Comparison of ENCODE assay signal across 8 mouse cellular contexts in genomic region chr11:3862661-3863453, GRCm38 (mm10). TPM values are rescaled to one million over a fixed set of nuclear protein-coding genes. Genes with fewer than 3 reads are reported as not detected.
DNase-seq lines count a peak whose midpoint lies in the region; ATAC-seq and TF ChIP-seq lines count a peak whose summit lies in the region.

No protein-coding gene starts in this region.

- H3K36me3 ChIP-seq in lung, embryonic 14.5 days (ENCODE audit: insufficient read depth), result no peaks in the 10 kb centered on the region
- H3K36me3 ChIP-seq in forebrain, embryonic 10.5 days (replicated peaks), result no peaks in the 10 kb centered on the region
- no peaks in the 10 kb centered on the region for H3K36me3 ChIP-seq in intestine, embryonic 16.5 days (ENCODE audit: control insufficient read depth, insufficient read depth, low read length)
- H3K36me3 ChIP-seq in neural tube, embryonic 15.5 days, result no peaks in the 10 kb centered on the region

- H3K4me1 ChIP-seq in lung, embryonic 14.5 days (ENCODE audit: insufficient read depth), result no peaks in the 10 kb centered on the region
- peaks cover 15% of the 10 kb centered on the region for H3K4me1 ChIP-seq in forebrain, embryonic 10.5 days
- H3K4me1 ChIP-seq in intestine, embryonic 16.5 days (ENCODE audit: control insufficient read depth, insufficient read depth, low read length), result peaks cover 6% of the 10 kb centered on the region; the same call in 1 of the 2 replicates
- H3K4me1 ChIP-seq in neural tube, embryonic 15.5 days, result peaks cover 18% of the 10 kb centered on the region

- peak overlapping the region; percentile 46; the same call in 1 of the 2 replicates for H3K4me3 ChIP-seq in lung, embryonic 14.5 days (ENCODE audit: low read depth, low read length)
- H3K4me3 ChIP-seq in forebrain, embryonic 10.5 days, result peak overlapping the region; percentile 62
- H3K4me3 ChIP-seq in intestine, embryonic 16.5 days (ENCODE audit: low read length), result peak overlapping the region; percentile 55
- H3K4me3 ChIP-seq in neural tube, embryonic 15.5 days (replicated peaks), result peak overlapping the region; percentile 48

- peak overlapping the region; percentile 86 for H3K4me2 ChIP-seq in lung, embryonic 14.5 days
- H3K4me2 ChIP-seq in intestine, embryonic 16.5 days (ENCODE audit: low read depth, low read length), result peak overlapping the region; percentile 94
- peak overlapping the region; percentile 80 for H3K4me2 ChIP-seq in neural tube, embryonic 15.5 days

- WGBS in lung, embryonic 14.5 days, result 72% methylated on average over 19 of the region's 19 CpGs
- 74% methylated on average over 19 of the region's 19 CpGs for WGBS in forebrain, embryonic 10.5 days
- WGBS in intestine, embryonic 16.5 days, result 72% methylated on average over 19 of the region's 19 CpGs
- WGBS in neural tube, embryonic 15.5 days, result 76% methylated on average over 19 of the region's 19 CpGs

- H3K27ac ChIP-seq in lung, embryonic 14.5 days (ENCODE audit: low read depth), result no peak overlapping the region
- no peak overlapping the region for H3K27ac ChIP-seq in forebrain, embryonic 10.5 days
- no peak overlapping the region for H3K27ac ChIP-seq in intestine, embryonic 16.5 days (ENCODE audit: low read length)
- H3K27ac ChIP-seq in neural tube, embryonic 15.5 days (replicated peaks), result no peak overlapping the region

- H3K27me3 ChIP-seq in lung, embryonic 14.5 days (ENCODE audit: insufficient read depth, low read length), result peaks cover 10% of the 10 kb centered on the region; the same call in 1 of the 2 replicates
- H3K27me3 ChIP-seq in forebrain, embryonic 10.5 days (ENCODE audit: poor library complexity, severe bottlenecking), result peaks cover 54% of the 10 kb centered on the region
- 0 out of 2 replicates have a peak, but pooled peaks cover 3% of the 10 kb centered on the region for H3K27me3 ChIP-seq in intestine, embryonic 16.5 days (replicated peaks; ENCODE audit: control insufficient read depth, insufficient read depth, low read length)
- H3K27me3 ChIP-seq in neural tube, embryonic 15.5 days (replicated peaks), result 0 out of 2 replicates have a peak, but pooled peaks cover 8% of the 10 kb centered on the region

- DNase-seq in lung, embryonic 14.5 days, result no peak
- DNase-seq in lung, postnatal 4 days, result no peak
- no peak for DNase-seq in forebrain, embryonic 10.5 days (ENCODE audit: extremely low spot score, low spot score)
- no peak for DNase-seq in natural killer cell, adult 2 months (ENCODE audit: low spot score in 2 of 2)

- no peaks in the 10 kb centered on the region for H3K9me3 ChIP-seq in lung, embryonic 14.5 days (ENCODE audit: low read depth, low read length)
- no peaks in the 10 kb centered on the region for H3K9me3 ChIP-seq in forebrain, embryonic 10.5 days
- H3K9me3 ChIP-seq in intestine, embryonic 16.5 days (ENCODE audit: control insufficient read depth, low read length), result no peaks in the 10 kb centered on the region
- H3K9me3 ChIP-seq in neural tube, embryonic 15.5 days (replicated peaks), result no peaks in the 10 kb centered on the region

- H3K9ac ChIP-seq in lung, embryonic 14.5 days, result no peak overlapping the region
- peak overlapping the region; percentile 72; the same call in 1 of the 2 replicates for H3K9ac ChIP-seq in intestine, embryonic 16.5 days (ENCODE audit: low read depth, low read length)
- no peak overlapping the region; the same call in 1 of the 2 replicates for H3K9ac ChIP-seq in neural tube, embryonic 15.5 days (replicated peaks)

- peak; percentile 8; the same call in 1 of the 2 replicates for ATAC-seq in lung, embryonic 14.5 days (ENCODE audit: insufficient read depth)
- no peak for ATAC-seq in intestine, embryonic 16.5 days
- ATAC-seq in neural tube, embryonic 15.5 days (ENCODE audit: low FRiP score), result peak; percentile 7; the same call in 1 of the 2 replicates
- ATAC-seq in inflammation-experienced regulatory T-cells, adult 6 months, result no peak
- ATAC-seq in activated CD4-positive, CD25-positive, alpha-beta regulatory T cell, adult 4 months, result no peak

- TF ChIP-seq CTCF in lung, embryonic 14.5 days (IDR thresholded peaks at IDR 0.05; ENCODE audit: low read depth), result 0 out of 2 replicates have a peak, but pooled peaks have one; percentile 5

RNA-seq across cellular contexts. Expression of gene Osbp2, which starts 0.8 kb away (rescaled TPM):
- polyA plus RNA-seq in lung, embryonic 14.5 days (2014; fragmentation: Nextera tagmentation; extraction: Ambion mirVana), result 0.12 and 0.46 TPM in 2 replicates
- polyA plus RNA-seq in forebrain, embryonic 10.5 days (2016; fragmentation: Nextera tagmentation; extraction: Ambion mirVana), result 0.48 and 0.89 TPM in 2 replicates
- polyA plus RNA-seq in intestine, embryonic 16.5 days (2015; fragmentation: Nextera tagmentation; extraction: Ambion mirVana), result 0.28 and 0.45 TPM in 2 replicates
- polyA plus RNA-seq in neural tube, embryonic 15.5 days (2015; fragmentation: Nextera tagmentation; extraction: Ambion mirVana), result 28.8 and 33.9 TPM in 2 replicates
- polyA plus RNA-seq in inflammation-experienced regulatory T-cells, adult 6 months (2017; shearing (Covaris generic)), result not detected
- not detected for polyA plus RNA-seq in activated CD4-positive, CD25-positive, alpha-beta regulatory T cell, adult 4 months (2017; shearing (Covaris generic))

RNA-seq across cellular contexts. Expression of gene 4921536K21Rik, which starts 32.0 kb away (rescaled TPM):
- polyA plus RNA-seq in lung, embryonic 14.5 days (2014; fragmentation: Nextera tagmentation; extraction: Ambion mirVana), result 0.14 TPM in 1 of 2 replicates, not detected in the other
- polyA plus RNA-seq in forebrain, embryonic 10.5 days (2016; fragmentation: Nextera tagmentation; extraction: Ambion mirVana), result 1.2 and 1.7 TPM in 2 replicates
- 0.37 and 0.39 TPM in 2 replicates for polyA plus RNA-seq in intestine, embryonic 16.5 days (2015; fragmentation: Nextera tagmentation; extraction: Ambion mirVana)
- 0.38 and 0.49 TPM in 2 replicates for polyA plus RNA-seq in neural tube, embryonic 15.5 days (2015; fragmentation: Nextera tagmentation; extraction: Ambion mirVana)
- polyA plus RNA-seq in inflammation-experienced regulatory T-cells, adult 6 months (2017; shearing (Covaris generic)), result not detected
- not detected for polyA plus RNA-seq in activated CD4-positive, CD25-positive, alpha-beta regulatory T cell, adult 4 months (2017; shearing (Covaris generic))

RNA-seq across cellular contexts. Expression of gene Dusp18, which starts 32.2 kb away (rescaled TPM):
- 8.8 and 11.0 TPM in 2 replicates for polyA plus RNA-seq in lung, embryonic 14.5 days (2014; fragmentation: Nextera tagmentation; extraction: Ambion mirVana)
- polyA plus RNA-seq in forebrain, embryonic 10.5 days (2016; fragmentation: Nextera tagmentation; extraction: Ambion mirVana), result 18.6 and 19.6 TPM in 2 replicates
- 5.2 and 5.6 TPM in 2 replicates for polyA plus RNA-seq in intestine, embryonic 16.5 days (2015; fragmentation: Nextera tagmentation; extraction: Ambion mirVana)
- 21.9 and 22.2 TPM in 2 replicates for polyA plus RNA-seq in neural tube, embryonic 15.5 days (2015; fragmentation: Nextera tagmentation; extraction: Ambion mirVana)
- under 1 TPM in 2 of 3 experiments, not detected in 1; 0.21 to 0.32 TPM for polyA plus RNA-seq in inflammation-experienced regulatory T-cells, adult 6 months (2017; shearing (Covaris generic))
- under 1 TPM; 0.10 to 0.20 TPM for polyA plus RNA-seq in activated CD4-positive, CD25-positive, alpha-beta regulatory T cell, adult 4 months (2017; shearing (Covaris generic))

RNA-seq across cellular contexts. Expression of gene Slc35e4, which starts 51.6 kb away (rescaled TPM):
- polyA plus RNA-seq in lung, embryonic 14.5 days (2014; fragmentation: Nextera tagmentation; extraction: Ambion mirVana), result 1.9 and 2.7 TPM in 2 replicates
- polyA plus RNA-seq in forebrain, embryonic 10.5 days (2016; fragmentation: Nextera tagmentation; extraction: Ambion mirVana), result 4.8 and 5.1 TPM in 2 replicates
- 2.9 and 3.1 TPM in 2 replicates for polyA plus RNA-seq in intestine, embryonic 16.5 days (2015; fragmentation: Nextera tagmentation; extraction: Ambion mirVana)
- polyA plus RNA-seq in neural tube, embryonic 15.5 days (2015; fragmentation: Nextera tagmentation; extraction: Ambion mirVana), result 16.5 and 19.8 TPM in 2 replicates
- polyA plus RNA-seq in inflammation-experienced regulatory T-cells, adult 6 months (2017; shearing (Covaris generic)), result 1 to 10 TPM; 1.3 to 2.3 (median 1.5) TPM
- polyA plus RNA-seq in activated CD4-positive, CD25-positive, alpha-beta regulatory T cell, adult 4 months (2017; shearing (Covaris generic)), result 1 to 10 TPM; 1.1 to 1.2 TPM

Comparison
In these comparisons a context has a peak if more than half of its experiments do, and no peak if none do; other contexts are left out.
1. ATAC-seq: peak in lung, embryonic 14.5 days (single experiment) and neural tube, embryonic 15.5 days (single experiment); none in intestine, embryonic 16.5 days (single experiment), inflammation-experienced regulatory T-cells, adult 6 months (single experiment) and activated CD4-positive, CD25-positive, alpha-beta regulatory T cell, adult 4 months (single experiment).
2. RNA of gene Osbp2, which starts 0.8 kb away (polyA plus RNA-seq): 28.8 to 33.9 TPM in neural tube, embryonic 15.5 days; 0.48 to 0.89 TPM in forebrain, embryonic 10.5 days, 0.12 to 0.46 TPM in lung, embryonic 14.5 days, 0.28 to 0.45 TPM in intestine, embryonic 16.5 days, not detected in activated CD4-positive, CD25-positive, alpha-beta regulatory T cell, adult 4 months and not detected in inflammation-experienced regulatory T-cells, adult 6 months; every median in the first group is over 10 times any median in the second.
3. Peak in every context shown above with its lines, with median percentiles within 50 percentile points of each other: H3K4me2 ChIP-seq and H3K4me3 ChIP-seq.